Mouse (Mus musculus) midbrain, embryonic 10.5 days (tissue): ENCODE data around the gene Il2ra. TPM values are rescaled to one million over a fixed set of nuclear protein-coding genes. Genes with fewer than 3 reads are reported as not detected.

Experiments used
- DNase-seq: peaks from one replicate; pipeline ENCODE4 v3.0.0-alpha.2; 2017; ENCODE audit warnings: low spot score
- H3K27ac ChIP-seq: fragments of 300-500 bp; sonication (generic); replicated peaks from 2 replicates; pipeline ENCODE4 v1.5.1; 2016; ENCODE audit warnings: mild to moderate bottlenecking
- H3K27me3 ChIP-seq: fragments of 300-500 bp; sonication (generic); 2 replicates; pipeline ENCODE4 v1.6.1; 2016; ENCODE audit warnings: low read depth, mild to moderate bottlenecking; ENCODE audit not compliant: poor library complexity, severe bottlenecking
- H3K36me3 ChIP-seq: fragments of 300-500 bp; sonication (generic); 2 replicates; pipeline ENCODE4 v1.6.1; 2016; ENCODE audit warnings: mild to moderate bottlenecking, moderate library complexity
- H3K4me1 ChIP-seq: fragments of 300-500 bp; sonication (generic); 2 replicates; pipeline ENCODE4 v1.6.1; 2016
- H3K4me3 ChIP-seq: fragments of 300-500 bp; sonication (generic); 2 replicates; pipeline ENCODE4 v1.5.1; 2016; ENCODE audit warnings: mild to moderate bottlenecking, moderate library complexity
- H3K9me3 ChIP-seq: fragments of 300-500 bp; sonication (generic); replicated peaks from 2 replicates; pipeline ENCODE4 v1.6.1; 2016; ENCODE audit warnings: mild to moderate bottlenecking
- WGBS: fragments of 180-500 bp; shearing (Covaris S2); methylation state at CpG from one replicate; pipeline ENCODE4 v1.1.7; 2016; 5-methylcytosine and 5-hydroxymethylcytosine counted together
- polyA plus RNA-seq: library from polyadenylated mRNA; unstranded; fragments of >200 nt; fragmentation: Nextera tagmentation; extraction: Ambion mirVana; gene quantifications from 2 replicates; pipeline ENCODE4 v1.2.1, GENCODE M21; 2016

Il2ra gene
- polyA plus RNA-seq, 1 experiment from 2014 or later, result not detected

- Histone ChIP-seq H3K9me3 (no peaks in the 10 kb centered on the region), H3K4me3 (no peak overlapping the region), H3K27ac (no peak overlapping the region), H3K4me1 (no peaks in the 10 kb centered on the region), H3K27me3 (peaks cover 9% of the 10 kb centered on the region), H3K36me3 (no peaks in the 10 kb centered on the region)
- no peak for DNase-seq
- 78% methylated on average over 3 of the region's 3 CpGs for WGBS
Observed at GRCm38 (mm10) chr2:11713021-11713420, 70.4 kb downstream of the Il2ra start.

DNA sequence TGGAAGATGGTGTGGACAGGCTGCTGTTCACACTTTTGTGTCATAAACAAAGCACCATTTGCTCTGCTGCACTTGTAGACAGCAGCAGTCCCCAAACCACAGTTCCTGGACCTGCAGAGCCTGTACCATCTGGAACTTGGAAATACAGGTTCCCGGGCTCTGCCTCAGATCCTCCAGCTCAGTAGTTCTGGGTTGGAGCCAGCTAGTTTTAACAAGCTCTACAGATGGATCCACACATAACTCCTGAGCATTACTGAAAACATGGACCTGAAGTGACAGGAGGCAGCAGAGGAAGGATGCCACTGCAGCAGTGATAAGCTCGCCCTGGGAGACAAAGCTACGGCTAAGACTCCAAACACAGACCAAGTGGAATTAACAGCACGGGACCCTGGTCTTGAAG, 71.9 kb downstream of the Il2ra start:
- Histone ChIP-seq H3K4me3 (no peak overlapping the region), H3K27me3 (no peaks in the 10 kb centered on the region), H3K36me3 (no peaks in the 10 kb centered on the region), H3K4me1 (no peaks in the 10 kb centered on the region), H3K9me3 (no peaks in the 10 kb centered on the region), H3K27ac (no peak overlapping the region)
- 82% methylated on average over 4 of the region's 4 CpGs for WGBS
- DNase-seq, result no peak

- H3K4me1 ChIP-seq, result no peaks in the 10 kb centered on the region
- WGBS, result 81% methylated on average over 2 of the region's 2 CpGs
- no peak for DNase-seq
- H3K36me3 ChIP-seq, result no peaks in the 10 kb centered on the region
- H3K27me3 ChIP-seq, result no peaks in the 10 kb centered on the region
- H3K9me3 ChIP-seq, result no peaks in the 10 kb centered on the region
- no peak overlapping the region for H3K4me3 ChIP-seq
- no peak overlapping the region for H3K27ac ChIP-seq
Observed at GRCm38 (mm10) chr2:11718573-11718972, 76.0 kb downstream of the Il2ra start.

DNA sequence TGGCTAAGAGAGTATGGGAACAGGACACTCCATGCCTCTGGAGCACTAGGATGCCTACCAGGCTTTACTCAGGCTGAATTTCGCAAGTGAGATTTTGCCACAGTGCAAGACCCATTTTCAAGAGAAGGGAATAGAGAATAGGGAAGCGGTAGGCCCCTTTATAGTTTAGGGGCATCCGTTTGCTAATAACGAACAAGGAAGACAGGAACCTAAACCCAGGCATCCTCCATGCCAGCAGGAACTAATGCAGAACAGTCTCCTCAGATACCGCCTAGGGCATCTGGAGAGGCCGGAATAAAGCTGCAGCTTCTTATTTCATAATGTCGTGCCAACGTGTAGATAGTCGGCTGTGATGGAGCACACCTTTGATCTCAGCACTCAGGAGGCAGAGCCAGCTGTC, 80.0 kb downstream of the Il2ra start:
- DNase-seq, result no peak
- no peak overlapping the region for H3K27ac ChIP-seq
- WGBS, result 94% methylated on average over 9 of the region's 9 CpGs
- no peaks in the 10 kb centered on the region for H3K36me3 ChIP-seq
- no peaks in the 10 kb centered on the region for H3K9me3 ChIP-seq
- no peak overlapping the region for H3K4me3 ChIP-seq
- no peaks in the 10 kb centered on the region for H3K27me3 ChIP-seq
- H3K4me1 ChIP-seq, result no peaks in the 10 kb centered on the region

- Histone ChIP-seq H3K9me3 (no peaks in the 10 kb centered on the region), H3K36me3 (no peaks in the 10 kb centered on the region), H3K4me3 (no peak overlapping the region), H3K4me1 (no peaks in the 10 kb centered on the region), H3K27ac (no peak overlapping the region), H3K27me3 (no peaks in the 10 kb centered on the region)
- no peak for DNase-seq
- 91% methylated on average over 5 of the region's 5 CpGs for WGBS
Observed at GRCm38 (mm10) chr2:11727574-11727973, 85.0 kb downstream of the Il2ra start.

GRCm38 (mm10) chr2:11729091-11729490, 86.5 kb downstream of the Il2ra start:
- Histone ChIP-seq H3K4me3 (no peak overlapping the region), H3K27ac (no peak overlapping the region), H3K36me3 (no peaks in the 10 kb centered on the region), H3K9me3 (no peaks in the 10 kb centered on the region), H3K27me3 (no peaks in the 10 kb centered on the region), H3K4me1 (no peaks in the 10 kb centered on the region)
- no peak for DNase-seq
- WGBS, result 65% methylated on average over 3 of the region's 3 CpGs

- DNase-seq, result no peak
- 80% methylated on average over 5 of the region's 5 CpGs for WGBS
- Histone ChIP-seq H3K9me3 (no peaks in the 10 kb centered on the region), H3K36me3 (peaks cover 2% of the 10 kb centered on the region; the same call in 1 of the 2 replicates), H3K4me3 (no peak overlapping the region), H3K27ac (no peak overlapping the region), H3K27me3 (no peaks in the 10 kb centered on the region), H3K4me1 (no peaks in the 10 kb centered on the region)
Observed at GRCm38 (mm10) chr2:11732978-11733377, 90.4 kb downstream of the Il2ra start.

- no peaks in the 10 kb centered on the region for H3K9me3 ChIP-seq
- DNase-seq, result no peak
- peaks cover 28% of the 10 kb centered on the region for H3K36me3 ChIP-seq
- no peak overlapping the region for H3K27ac ChIP-seq
- 94% methylated on average over 6 of the region's 6 CpGs for WGBS
- no peak overlapping the region for H3K4me3 ChIP-seq
- no peaks in the 10 kb centered on the region for H3K27me3 ChIP-seq
- H3K4me1 ChIP-seq, result no peaks in the 10 kb centered on the region
Observed at GRCm38 (mm10) chr2:11735853-11736252, 93.2 kb downstream of the Il2ra start.

GRCm38 (mm10) chr2:11738794-11739193, 96.2 kb downstream of the Il2ra start:
- Histone ChIP-seq H3K4me3 (no peak overlapping the region), H3K36me3 (peaks cover 57% of the 10 kb centered on the region), H3K27ac (no peak overlapping the region), H3K4me1 (no peaks in the 10 kb centered on the region), H3K27me3 (no peaks in the 10 kb centered on the region), H3K9me3 (no peaks in the 10 kb centered on the region)
- 87% methylated on average over 3 of the region's 3 CpGs for WGBS
- no peak for DNase-seq

DNA sequence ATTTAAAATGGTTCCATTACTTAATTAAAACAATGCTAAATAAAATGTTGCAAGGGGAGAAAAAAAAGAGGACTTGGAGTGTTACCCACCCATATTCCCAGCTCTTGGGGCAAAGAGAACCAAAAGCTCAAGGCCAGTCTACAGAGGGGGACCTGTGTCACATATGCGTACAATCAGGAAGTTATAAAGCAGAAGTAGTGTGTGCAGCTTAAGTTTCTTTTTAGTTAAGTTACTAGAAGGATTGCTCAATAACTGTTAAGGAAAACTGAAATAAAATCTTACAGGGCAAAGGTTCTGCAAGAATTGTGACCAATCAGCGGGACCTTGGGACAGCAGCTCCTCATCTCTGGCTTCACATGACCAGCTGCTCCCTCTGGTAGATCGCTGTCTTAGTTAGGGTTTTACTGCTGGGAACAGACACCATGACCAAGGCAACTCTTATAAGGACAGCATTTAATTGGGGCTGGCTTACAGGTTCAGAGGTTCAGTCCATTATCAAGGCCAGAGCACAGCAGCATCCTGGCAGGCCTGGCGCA, 97.0 kb downstream of the Il2ra start:
- no peak for DNase-seq
- Histone ChIP-seq H3K36me3 (peaks cover 65% of the 10 kb centered on the region), H3K27ac (no peak overlapping the region), H3K9me3 (no peaks in the 10 kb centered on the region), H3K4me1 (no peaks in the 10 kb centered on the region), H3K4me3 (no peak overlapping the region), H3K27me3 (no peaks in the 10 kb centered on the region)
- 92% methylated on average over 4 of the region's 4 CpGs for WGBS

Other genes with a start within 250 kb of the Il2ra start
- 13.3 TPM in 2 replicates for gene Pfkfb3, start 88.7 kb upstream of the Il2ra start, polyA plus RNA-seq
- gene Rbm17, start 38.7 kb upstream of the Il2ra start, polyA plus RNA-seq, result 192 and 197 TPM in 2 replicates
- not detected in 2 replicates for gene Gm17490, start 16.5 kb upstream of the Il2ra start, polyA plus RNA-seq
- 0.58 and 0.68 TPM in 2 replicates for gene Il15ra, start 62.5 kb downstream of the Il2ra start, polyA plus RNA-seq
- 112 and 128 TPM in 2 replicates for gene Fbh1, start 134.8 kb downstream of the Il2ra start, polyA plus RNA-seq
- gene Ankrd16, start 135.1 kb downstream of the Il2ra start, polyA plus RNA-seq, result 45.3 and 51.2 TPM in 2 replicates